Mouse (Mus musculus) bone marrow macrophage, adult 2 months (primary cell): ENCODE measurements around the gene Lrrc51. TPM values are rescaled to one million over a fixed set of nuclear protein-coding genes. Genes with fewer than 3 reads are reported as not detected.
A peak's percentile ranks its signal among the peaks of the same experiment; 100 is the strongest.

Source experiments
- H3K27ac ChIP-seq: 2 replicates; pipeline ENCODE4 v1.5.1; 2012; ENCODE audit warnings: low read depth, low read length; ENCODE audit not compliant: insufficient read depth
- H3K4me1 ChIP-seq: 2 replicates; pipeline ENCODE4 v1.6.1; 2012; ENCODE audit warnings: low read length; ENCODE audit not compliant: control insufficient read depth, insufficient read depth
- H3K4me3 ChIP-seq: 2 replicates; pipeline ENCODE4 v1.5.1; 2012; ENCODE audit warnings: mild to moderate bottlenecking, low read length, moderate library complexity; ENCODE audit not compliant: insufficient read depth
- CTCF ChIP-seq: IDR thresholded peaks from 2 replicates; pipeline ENCODE4 v1.5.1; 2012; ENCODE audit warnings: low read depth, mild to moderate bottlenecking, low read length, moderate library complexity
- POLR2A ChIP-seq: IDR thresholded peaks from 2 replicates; pipeline ENCODE4 v1.6.1; 2012; ENCODE audit warnings: mild to moderate bottlenecking, low read depth, low read length, borderline replicate concordance
- polyA plus RNA-seq: library from polyadenylated mRNA; stranded (reverse); fragments of >200 nt; gene quantifications from 2 replicates; pipeline ENCODE4 v1.2.4, GENCODE M21; 2012; ENCODE audit not compliant: missing spikeins, insufficient read depth, insufficient read length

Gene Lrrc51
- polyA plus RNA-seq, 1 experiment = 3.2 TPM

GRCm38 (mm10) chr7:101895695-101896094, 38.0 kb downstream of the Lrrc51 start:
- H3K4me1 ChIP-seq = peaks cover 36% of the 10 kb centered on the region
- TF ChIP-seq POLR2A (no peak), CTCF (no peak)
- peak overlapping the region; percentile 40 for H3K27ac ChIP-seq
- H3K4me3 ChIP-seq = peak overlapping the region; percentile 56

- TF ChIP-seq POLR2A = no peak
- no peak for TF ChIP-seq CTCF
- no peak overlapping the region for H3K4me3 ChIP-seq
- H3K4me1 ChIP-seq = peaks cover 4% of the 10 kb centered on the region
- H3K27ac ChIP-seq = no peak overlapping the region
Measured at GRCm38 (mm10) chr7:101888460-101888859, 45.2 kb downstream of the Lrrc51 start.

- TF ChIP-seq CTCF (no peak), POLR2A (no peak)
- no peak overlapping the region for H3K27ac ChIP-seq
- H3K4me1 ChIP-seq = peaks cover 25% of the 10 kb centered on the region
- H3K4me3 ChIP-seq = no peak overlapping the region
Measured at GRCm38 (mm10) chr7:101886274-101886673, 47.4 kb downstream of the Lrrc51 start.

- H3K4me3 ChIP-seq = no peak overlapping the region
- TF ChIP-seq CTCF (no peak), POLR2A (no peak)
- peaks cover 34% of the 10 kb centered on the region for H3K4me1 ChIP-seq
- H3K27ac ChIP-seq = peak overlapping the region; percentile 34
Measured at GRCm38 (mm10) chr7:101884160-101884559, 49.5 kb downstream of the Lrrc51 start.

GRCm38 (mm10) chr7:101882413-101883154, 51.1 kb downstream of the Lrrc51 start:
- peak overlapping the region; percentile 42 for H3K27ac ChIP-seq

GRCm38 (mm10) chr7:101880855-101881254, 52.8 kb downstream of the Lrrc51 start:
- Histone ChIP-seq H3K27ac (no peak overlapping the region), H3K4me3 (no peak overlapping the region), H3K4me1 (peaks cover 38% of the 10 kb centered on the region)
- TF ChIP-seq POLR2A (no peak), CTCF (no peak)

More at GRCm38 (mm10) chr7:101882413-101883154, 51.1 kb downstream of the Lrrc51 start:
- Histone ChIP-seq H3K4me3 (no peak overlapping the region), H3K4me1 (peaks cover 34% of the 10 kb centered on the region)
- no peak for TF ChIP-seq CTCF
- TF ChIP-seq POLR2A = no peak

GRCm38 (mm10) chr7:101875978-101876377, 57.7 kb downstream of the Lrrc51 start:
- H3K4me3 ChIP-seq = no peak overlapping the region
- H3K4me1 ChIP-seq = peaks cover 32% of the 10 kb centered on the region
- H3K27ac ChIP-seq = no peak overlapping the region
- TF ChIP-seq CTCF (no peak), POLR2A (no peak)

- peaks cover 37% of the 10 kb centered on the region for H3K4me1 ChIP-seq
- peak overlapping the region; percentile 85 for H3K27ac ChIP-seq
- TF ChIP-seq POLR2A = no peak
- no peak for TF ChIP-seq CTCF
- H3K4me3 ChIP-seq = peak overlapping the region; percentile 34
Measured at GRCm38 (mm10) chr7:101871296-101871695, 62.4 kb downstream of the Lrrc51 start.

- H3K4me1 ChIP-seq = peaks cover 39% of the 10 kb centered on the region
- H3K27ac ChIP-seq = peak within 1 kb of the TSS; percentile 85
- TF ChIP-seq POLR2A (no peak), CTCF (no peak)
- peak within 1 kb of the TSS; percentile 34 for H3K4me3 ChIP-seq
Measured at GRCm38 (mm10) chr7:101870629-101871028, 63.1 kb downstream of the Lrrc51 start, which contains the start of gene Folr1. TSS of gene Folr1 (minus strand) at chr7:101870788.

- TF ChIP-seq POLR2A = no peak
- no peak for TF ChIP-seq CTCF
- no peak overlapping the region for H3K4me3 ChIP-seq
- H3K27ac ChIP-seq = no peak overlapping the region
- peaks cover 39% of the 10 kb centered on the region for H3K4me1 ChIP-seq
Measured at GRCm38 (mm10) chr7:101869163-101869500, 64.6 kb downstream of the Lrrc51 start.

GRCm38 (mm10) chr7:101868241-101869162, 65.2 kb downstream of the Lrrc51 start:
- no peak overlapping the region for H3K4me3 ChIP-seq
- H3K27ac ChIP-seq = no peak overlapping the region
- TF ChIP-seq CTCF = no peak
- TF ChIP-seq POLR2A = no peak
- peaks cover 44% of the 10 kb centered on the region for H3K4me1 ChIP-seq
